Mouse (Mus musculus) spleen, adult 2 months (tissue): Measurements from ENCODE around the gene Fcgrt. TPM values are rescaled to one million over a fixed set of nuclear protein-coding genes. Genes with fewer than 3 reads are reported as not detected.

Experiments used
- DNase-seq, 2 experiments: peaks; one replicate each; pipeline versions ENCODE4 v3.0.0 to v3.0.0-alpha.2; 2012 to 2021; ENCODE audit warnings: low spot score in 2 of 2, low read depth in 1 of 2
- H3K27ac ChIP-seq: fragments of 200-500 bp; 2 replicates; pipeline ENCODE4 v1.5.1; 2012; ENCODE audit warnings: low read length, inconsistent platforms; ENCODE audit not compliant: insufficient read depth
- H3K27me3 ChIP-seq: fragments of 200-500 bp; 2 replicates; pipeline ENCODE4 v1.6.1; 2012; ENCODE audit warnings: mild to moderate bottlenecking, moderate library complexity, low read length, inconsistent platforms; ENCODE audit not compliant: control insufficient read depth, insufficient read depth
- H3K36me3 ChIP-seq: fragments of 200-500 bp; 2 replicates; pipeline ENCODE4 v1.6.1; 2012; ENCODE audit warnings: mild to moderate bottlenecking, low read length, inconsistent platforms; ENCODE audit not compliant: control insufficient read depth, insufficient read depth
- H3K4me1 ChIP-seq: fragments of 200-500 bp; 2 replicates; pipeline ENCODE4 v1.6.1; 2011; ENCODE audit warnings: inconsistent platforms; ENCODE audit not compliant: control insufficient read depth, insufficient read depth, insufficient read length
- H3K4me3 ChIP-seq: fragments of 200-500 bp; 2 replicates; pipeline ENCODE4 v1.5.1; 2011; ENCODE audit warnings: mild to moderate bottlenecking, inconsistent platforms; ENCODE audit not compliant: insufficient read depth, insufficient read length; ENCODE audit errors: extremely low read depth
- CTCF ChIP-seq: fragments of 200-500 bp; IDR thresholded peaks from 2 replicates; pipeline ENCODE4 v1.5.1; 2011; ENCODE audit warnings: mild to moderate bottlenecking, inconsistent platforms; ENCODE audit not compliant: insufficient read depth, insufficient read length, insufficient replicate concordance; ENCODE audit errors: extremely low read depth
- POLR2A ChIP-seq: fragments of 200-500 bp; IDR thresholded peaks from 2 replicates; pipeline ENCODE4 v1.6.1; 2011; ENCODE audit warnings: low read depth, low read length, inconsistent platforms
- WGBS: fragments of 180-500 bp; shearing (Covaris S2); methylation state at CpG from one replicate; pipeline ENCODE4 v1.1.7; 2018; 5-methylcytosine and 5-hydroxymethylcytosine counted together
- polyA plus RNA-seq: library from polyadenylated mRNA; depleted of rRNA; stranded (reverse); fragments of >200 nt; gene quantifications from 2 replicates; pipeline ENCODE4 v1.2.3, GENCODE M21; 2012

Fcgrt gene
- polyA plus RNA-seq, 1 experiment: 64.4 TPM

DNA sequence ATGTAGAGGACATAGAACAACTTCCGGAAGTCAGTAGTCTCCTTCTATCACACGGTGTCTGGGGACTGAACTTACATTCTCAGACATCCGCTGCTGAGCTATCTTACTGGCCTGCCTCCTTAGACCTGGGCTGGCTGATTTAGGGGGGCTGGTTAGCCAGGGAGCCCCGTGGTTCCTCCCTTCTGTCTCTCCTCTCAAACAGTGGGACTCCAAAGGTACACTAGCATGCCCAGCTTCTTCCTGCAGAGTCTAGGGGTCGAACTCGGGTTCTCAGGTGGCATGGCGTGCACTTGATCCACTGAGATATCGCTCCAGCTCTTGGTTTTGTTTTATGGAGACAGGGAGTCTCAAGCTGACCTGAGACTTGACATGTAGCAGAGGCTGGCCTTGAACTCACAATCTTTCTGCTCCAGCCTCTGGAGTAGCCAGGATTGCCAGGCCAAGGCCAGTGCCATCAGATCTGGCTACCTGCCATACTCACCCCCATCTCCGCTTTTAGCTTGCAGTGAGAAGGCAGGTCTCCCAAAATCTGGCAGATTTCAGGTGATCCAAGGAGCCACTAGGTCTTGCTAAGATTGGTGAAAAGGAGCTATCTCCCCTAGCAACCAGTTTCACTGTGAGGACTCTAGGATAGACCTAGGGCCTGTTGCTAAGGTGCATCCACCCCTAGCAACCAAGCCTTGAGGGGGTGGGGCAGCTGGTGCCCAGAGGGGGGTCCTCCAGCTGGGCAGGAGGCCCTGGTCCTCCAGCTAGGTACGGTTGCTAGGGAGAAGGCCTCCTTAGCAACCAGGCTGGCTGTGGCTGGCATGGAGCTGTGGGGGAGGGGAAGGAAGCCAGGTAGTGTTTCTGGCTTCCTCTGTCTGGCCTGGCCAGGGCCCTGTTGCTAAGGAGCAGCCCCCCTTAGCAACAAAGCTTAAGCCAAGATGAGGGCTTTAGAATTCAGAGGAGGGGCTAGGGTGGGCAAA is 44.8 kb downstream of the Fcgrt start:
- no peak for DNase-seq
- H3K27ac ChIP-seq: no peak overlapping the region
- H3K36me3 ChIP-seq: no peaks in the 10 kb centered on the region
- WGBS: 89% methylated on average over 10 of the region's 10 CpGs
- TF ChIP-seq CTCF (no peak), POLR2A (no peak)
- H3K4me1 ChIP-seq: peaks cover 4% of the 10 kb centered on the region; the same call in 1 of the 2 replicates
- no peaks in the 10 kb centered on the region for H3K27me3 ChIP-seq
- no peak overlapping the region for H3K4me3 ChIP-seq

DNA sequence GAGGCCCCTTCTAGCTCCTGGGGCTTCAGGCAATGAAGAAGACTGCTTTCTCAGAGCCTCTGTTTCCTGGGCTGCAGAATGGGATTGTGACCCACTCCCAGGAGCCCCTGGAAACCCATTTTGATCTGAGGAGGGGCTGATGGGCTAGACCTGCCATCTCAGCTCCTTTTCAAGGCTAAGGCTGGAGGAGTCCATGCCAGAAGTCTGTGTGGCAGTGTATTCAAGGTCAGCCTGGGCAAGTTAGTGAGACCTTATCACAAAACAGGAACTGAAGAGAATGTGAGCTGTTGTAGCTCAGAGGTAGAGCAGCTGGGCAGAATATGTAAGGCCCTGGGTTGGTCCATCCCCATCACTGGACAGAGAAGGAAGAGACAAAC is 46.7 kb downstream of the Fcgrt start:
- H3K27me3 ChIP-seq: no peaks in the 10 kb centered on the region
- H3K27ac ChIP-seq: no peak overlapping the region
- DNase-seq: no peak
- TF ChIP-seq POLR2A (no peak), CTCF (no peak)
- no peaks in the 10 kb centered on the region for H3K36me3 ChIP-seq
- H3K4me1 ChIP-seq: peaks cover 5% of the 10 kb centered on the region; the same call in 1 of the 2 replicates
- H3K4me3 ChIP-seq: no peak overlapping the region

- WGBS: 93% methylated on average over 14 of the region's 14 CpGs
- peaks cover 6% of the 10 kb centered on the region; the same call in 1 of the 2 replicates for H3K4me1 ChIP-seq
- no peak overlapping the region for H3K27ac ChIP-seq
- TF ChIP-seq CTCF: no peak
- TF ChIP-seq POLR2A: no peak
- H3K27me3 ChIP-seq: no peaks in the 10 kb centered on the region
- H3K4me3 ChIP-seq: no peak overlapping the region
- H3K36me3 ChIP-seq: no peaks in the 10 kb centered on the region
- DNase-seq: no peak
Measured at GRCm38 (mm10) chr7:45056329-45056971, 47.2 kb downstream of the Fcgrt start.

- Histone ChIP-seq H3K27ac (peak overlapping the region; percentile 85), H3K4me1 (peaks cover 6% of the 10 kb centered on the region; the same call in 1 of the 2 replicates), H3K4me3 (peak overlapping the region; percentile 92), H3K36me3 (peaks cover 15% of the 10 kb centered on the region), H3K27me3 (no peaks in the 10 kb centered on the region)
- DNase-seq: peak; percentile 95
- peak; percentile 75 for TF ChIP-seq POLR2A
- no peak for TF ChIP-seq CTCF
- 1% methylated on average over 32 of the region's 33 CpGs for WGBS
Measured at GRCm38 (mm10) chr7:45053931-45054510, 49.6 kb downstream of the Fcgrt start.

- peaks cover 6% of the 10 kb centered on the region; the same call in 1 of the 2 replicates for H3K4me1 ChIP-seq
- WGBS: under 1% methylated on average over 46 of the region's 59 CpGs
- DNase-seq: peak; percentile 62 to 77
Measured at GRCm38 (mm10) chr7:45053117-45053930, 50.3 kb downstream of the Fcgrt start.

GRCm38 (mm10) chr7:45052862-45053116 is 50.9 kb downstream of the Fcgrt start, which contains the start of gene Prr12:
Gene Prr12, minus strand, starts transcription at chr7:45052881.
- Histone ChIP-seq H3K4me1 (peaks cover 6% of the 10 kb centered on the region; the same call in 1 of the 2 replicates), H3K27me3 (no peaks in the 10 kb centered on the region), H3K36me3 (peaks cover 25% of the 10 kb centered on the region), H3K4me3 (peak within 1 kb of the TSS; percentile 92), H3K27ac (peak within 1 kb of the TSS; percentile 95)
- TF ChIP-seq POLR2A (no peak), CTCF (no peak)
- WGBS: 1% methylated on average over 14 of the region's 18 CpGs
- DNase-seq: no peak

More at GRCm38 (mm10) chr7:45053117-45053930, 50.3 kb downstream of the Fcgrt start:
- Histone ChIP-seq H3K36me3 (peaks cover 20% of the 10 kb centered on the region), H3K27ac (peak overlapping the region; percentile 95), H3K4me3 (peak overlapping the region; percentile 92), H3K27me3 (no peaks in the 10 kb centered on the region)
- no peak for TF ChIP-seq CTCF
- no peak; the same call in 1 of the 2 replicates for TF ChIP-seq POLR2A
